Mouse (Mus musculus): ENCODE measurements at regions not wholly inside any gene's neighbourhood (a gene's known extent, or its start where the extent isn't known, plus 50 kb on each side); places are given as distances from the start of the nearest gene placed in this dataset.

DNA sequence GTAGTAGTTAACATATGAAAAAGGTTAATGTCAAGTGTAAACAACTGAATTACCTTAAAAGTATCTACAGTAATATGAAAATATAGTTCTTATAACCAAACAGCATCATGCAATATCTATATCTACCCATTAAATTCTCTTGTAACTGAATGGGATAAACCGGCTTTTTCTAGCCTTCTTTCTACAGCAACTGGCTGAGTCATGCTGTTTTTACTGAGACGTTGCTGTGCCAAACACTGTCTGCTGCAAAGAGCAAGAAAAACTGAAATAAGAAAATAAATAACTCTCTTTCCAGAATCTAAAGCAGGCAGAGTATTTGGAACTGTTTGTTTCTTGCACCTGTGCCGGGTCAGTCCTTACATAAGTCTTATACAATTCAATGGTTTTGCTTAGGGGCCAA is 74.0 kb downstream of the Nxf2 start:
- DNase-seq (ENCODE audit: low spot score) = no peak

GRCm38 (mm10) chrX:134889634-134890033 is 74.9 kb downstream of the Nxf2 start:
- DNase-seq (ENCODE audit: low spot score) = no peak

GRCm38 (mm10) chrX:134882334-134882733 is 73.3 kb upstream of the Armcx2 start:
- no peak for DNase-seq (ENCODE audit: low spot score)

DNA sequence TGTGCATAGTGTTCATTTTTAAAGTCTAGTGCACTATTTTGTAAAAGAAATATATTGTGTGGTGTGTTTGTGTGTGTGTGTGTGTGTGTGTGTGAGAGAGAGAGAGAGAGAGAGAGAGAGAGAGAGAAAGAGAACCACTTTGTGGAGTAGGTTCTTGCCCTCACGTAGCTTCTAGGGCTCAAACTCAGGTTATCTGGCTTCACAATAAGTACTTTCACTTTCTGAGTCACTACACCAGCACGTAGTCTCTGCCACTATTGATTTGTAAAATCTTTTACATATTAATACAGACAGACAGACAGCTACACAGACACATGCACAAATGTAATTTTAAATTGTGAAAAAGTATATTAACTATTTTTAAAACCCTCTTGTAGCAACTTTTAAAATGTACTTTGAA is 70.9 kb upstream of the Armcx2 start:
- DNase-seq (ENCODE audit: low spot score) = no peak

GRCm38 (mm10) chrX:134878870-134879269 is 69.8 kb upstream of the Armcx2 start:
- no peak for DNase-seq (ENCODE audit: low spot score)

GRCm38 (mm10) chrX:134874696-134875095 is 65.7 kb upstream of the Armcx2 start:
- DNase-seq (ENCODE audit: low spot score) = peak; percentile 2

DNA sequence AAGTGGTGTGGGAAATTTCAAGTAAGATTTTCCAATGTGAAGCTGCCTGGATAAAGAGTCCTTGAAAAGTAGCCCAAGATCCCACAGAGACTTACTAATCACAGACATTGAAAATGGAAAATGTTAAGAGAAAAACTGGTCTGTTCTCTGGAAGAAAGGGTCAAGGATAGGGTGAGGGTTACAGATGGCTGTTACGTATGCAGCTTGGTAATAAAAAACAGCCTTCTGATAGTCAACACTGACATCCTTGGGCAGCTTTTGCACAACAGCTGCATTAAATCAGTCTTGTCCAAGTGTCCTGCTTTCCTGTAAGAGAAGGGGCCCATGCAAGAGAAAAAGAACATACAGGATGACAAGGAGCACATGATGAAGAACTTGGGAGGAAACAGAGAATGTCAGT is 64.6 kb upstream of the Armcx2 start:
- peak; percentile 5 for DNase-seq (ENCODE audit: low spot score)

DNA sequence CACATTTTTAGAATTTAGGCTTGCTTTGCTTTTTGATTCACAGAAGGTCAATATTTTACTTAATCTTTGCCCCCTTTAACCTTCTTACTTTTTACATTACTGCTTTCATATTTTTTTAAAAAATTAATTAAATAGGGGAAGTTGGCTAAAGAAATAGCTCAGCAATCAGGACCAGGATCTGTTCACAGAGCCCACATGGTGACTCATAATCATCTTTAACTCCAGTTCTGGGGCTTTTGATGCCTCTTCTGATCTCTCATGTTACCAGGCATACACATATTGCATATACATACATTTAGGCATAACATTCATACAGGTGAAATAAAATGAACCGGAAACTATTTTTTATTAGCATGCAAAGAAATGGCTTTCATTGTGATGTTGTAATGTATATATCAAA is 52.6 kb upstream of the Armcx2 start:
- DNase-seq (ENCODE audit: low spot score) = no peak
